Mouse (Mus musculus): ENCODE results near the gene Lrfn3.
A peak's percentile ranks its signal among the peaks of the same experiment; 100 is the strongest.

Gene Lrfn3

GRCm38 (mm10) chr7:30362652-30363343 lies at the start of gene Lrfn3:
Gene Lrfn3 (minus strand): TSS chr7:30362772.
- no peak for DNase-seq

DNA sequence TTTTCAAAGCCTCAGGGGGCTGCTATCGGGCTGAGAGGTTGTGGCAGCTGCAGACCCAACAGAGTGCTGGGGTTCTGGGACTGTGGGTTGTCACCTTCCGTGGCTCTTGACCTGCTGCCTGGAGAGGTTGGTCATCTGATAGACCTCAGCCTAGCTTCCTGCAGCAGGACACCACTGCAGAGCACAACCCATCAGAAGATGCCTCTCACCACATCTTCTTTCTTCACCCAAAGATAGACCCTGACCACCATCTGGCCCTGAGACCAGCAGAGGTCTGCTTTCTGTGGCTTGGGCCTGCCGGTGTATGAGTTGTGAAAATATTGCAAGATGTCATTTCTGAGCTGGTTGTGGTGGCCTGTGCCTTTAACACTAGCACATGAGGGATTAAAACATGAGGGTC lies 48.5 kb upstream of the Lrfn3 start:
- DNase-seq = no peak

DNA sequence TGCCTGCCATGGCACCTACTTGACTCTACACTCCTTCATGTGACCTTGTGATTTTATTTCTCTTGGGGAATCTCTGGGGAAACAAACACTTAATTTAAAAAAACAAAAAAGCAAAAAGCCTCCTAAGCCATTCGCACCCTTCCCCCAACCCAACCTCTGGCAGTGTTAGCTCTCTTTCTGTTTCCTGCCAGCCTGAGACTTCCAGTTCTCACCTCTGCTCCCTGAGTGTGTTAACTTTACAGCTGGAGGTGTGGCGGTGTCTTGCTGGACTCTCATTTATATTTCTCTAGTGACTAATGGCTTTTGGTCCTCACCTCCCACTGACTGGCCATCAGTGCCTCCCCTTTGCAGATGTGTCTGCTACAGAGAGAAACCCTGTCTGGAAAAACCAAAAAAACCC lies 47.2 kb upstream of the Lrfn3 start:
- DNase-seq = no peak

GRCm38 (mm10) chr7:30408639-30409038 lies 46.1 kb upstream of the Lrfn3 start:
- DNase-seq = no peak

DNA sequence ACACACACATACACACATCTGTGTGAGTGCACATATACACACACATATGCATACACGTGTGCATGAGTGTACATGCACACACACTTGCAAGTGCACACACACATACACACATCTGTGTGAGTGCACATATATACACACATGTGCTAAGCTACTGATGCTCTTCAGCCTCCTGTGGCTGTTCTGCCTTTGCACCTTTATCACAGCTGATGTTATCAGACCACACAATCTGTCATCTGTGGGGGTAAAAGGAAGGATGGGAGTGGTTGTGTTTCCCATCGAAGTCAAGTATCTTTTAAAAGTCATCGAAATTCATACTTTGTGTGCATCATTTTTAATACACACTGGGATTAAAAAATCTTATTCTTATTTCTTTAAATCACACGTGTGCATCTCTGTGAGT lies 39.8 kb upstream of the Lrfn3 start:
- DNase-seq = no peak

DNA sequence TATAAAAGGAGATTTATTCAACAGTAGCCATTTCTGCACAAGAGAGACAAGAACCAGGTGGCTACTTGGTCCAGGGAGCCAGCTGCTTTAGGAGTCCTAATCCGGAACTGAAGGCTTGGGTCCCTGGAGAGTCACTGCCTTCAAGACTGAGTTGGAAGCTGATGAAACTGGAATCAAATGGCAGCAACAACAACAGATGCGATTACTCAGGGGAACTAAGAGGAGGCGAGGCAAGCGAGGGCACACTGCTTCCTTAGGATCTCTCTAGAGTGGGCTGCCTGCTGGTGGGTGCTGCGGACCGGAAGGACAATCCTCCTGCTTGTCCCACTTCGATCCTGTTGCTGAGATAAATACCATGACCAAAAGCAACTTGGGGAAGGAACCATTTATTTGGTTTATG lies 37.1 kb upstream of the Lrfn3 start:
- no peak for DNase-seq

DNA sequence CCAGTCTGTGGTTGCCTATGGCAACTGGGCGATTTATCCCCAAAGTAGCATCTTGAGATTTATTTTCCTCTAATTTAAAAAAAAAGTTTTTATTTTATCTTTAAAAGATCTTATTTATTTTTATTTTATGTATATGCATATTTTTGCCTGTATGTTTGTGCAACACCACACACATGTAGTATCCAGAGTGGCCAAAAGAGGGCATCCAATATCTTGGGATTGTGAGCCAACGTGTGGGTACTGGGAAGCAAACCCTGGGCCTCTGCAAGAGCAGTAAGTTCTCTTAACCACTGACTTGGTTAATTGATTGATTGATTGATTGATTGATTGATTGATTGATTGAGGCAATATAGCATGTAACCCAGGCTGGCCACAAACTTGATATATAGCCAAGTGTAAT lies 32.3 kb upstream of the Lrfn3 start:
- no peak for DNase-seq

- DNase-seq = peak in 1 of 2 experiments; percentile 21
Observed at GRCm38 (mm10) chr7:30394379-30394778, 31.8 kb upstream of the Lrfn3 start.

- no peak for DNase-seq
Observed at GRCm38 (mm10) chr7:30393631-30394030, 31.1 kb upstream of the Lrfn3 start.

GRCm38 (mm10) chr7:30392746-30393520 lies 30.4 kb upstream of the Lrfn3 start:
- no peak for DNase-seq

DNA sequence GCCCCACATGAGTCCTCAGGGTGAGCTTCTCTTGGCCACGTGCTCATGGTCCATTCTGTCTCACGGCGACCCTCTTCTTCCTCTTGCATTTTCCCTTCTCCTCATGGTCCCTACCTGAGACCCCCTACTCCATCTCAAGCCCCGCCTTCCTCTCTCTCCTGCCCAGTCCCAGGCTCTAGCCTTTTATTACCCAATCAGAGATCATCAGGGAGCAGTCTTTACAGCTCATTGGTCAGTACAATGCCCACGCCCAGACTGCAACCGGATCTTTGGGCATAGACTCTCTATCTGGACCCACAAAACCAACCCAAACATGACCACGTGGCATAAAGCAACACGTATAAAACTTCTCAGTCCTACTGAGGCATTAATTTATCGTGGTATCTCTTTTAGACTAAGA lies 21.5 kb upstream of the Lrfn3 start:
- no peak for DNase-seq

DNA sequence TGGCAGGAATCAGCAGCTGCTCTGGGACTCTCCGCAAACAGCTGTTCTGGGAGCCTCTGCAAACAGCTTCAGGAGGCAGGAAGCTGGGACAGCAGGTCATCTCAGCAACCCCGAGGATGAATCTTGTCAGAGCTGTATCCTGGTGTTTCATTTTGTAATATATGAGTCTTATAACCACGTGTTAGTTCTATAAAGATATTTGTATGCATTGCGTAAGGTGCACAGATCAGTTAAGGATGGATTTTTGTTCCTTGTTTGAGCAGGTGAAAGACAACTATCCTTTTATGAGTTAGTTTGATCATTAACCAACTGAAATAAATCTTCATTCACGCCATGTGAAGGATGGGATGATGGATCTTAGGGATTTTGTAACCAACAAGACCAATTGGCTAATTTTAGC lies 17.5 kb upstream of the Lrfn3 start:
- DNase-seq = no peak

- DNase-seq = peak; percentile 95
Observed at GRCm38 (mm10) chr7:30373501-30373962, 11.0 kb upstream of the Lrfn3 start.

DNA sequence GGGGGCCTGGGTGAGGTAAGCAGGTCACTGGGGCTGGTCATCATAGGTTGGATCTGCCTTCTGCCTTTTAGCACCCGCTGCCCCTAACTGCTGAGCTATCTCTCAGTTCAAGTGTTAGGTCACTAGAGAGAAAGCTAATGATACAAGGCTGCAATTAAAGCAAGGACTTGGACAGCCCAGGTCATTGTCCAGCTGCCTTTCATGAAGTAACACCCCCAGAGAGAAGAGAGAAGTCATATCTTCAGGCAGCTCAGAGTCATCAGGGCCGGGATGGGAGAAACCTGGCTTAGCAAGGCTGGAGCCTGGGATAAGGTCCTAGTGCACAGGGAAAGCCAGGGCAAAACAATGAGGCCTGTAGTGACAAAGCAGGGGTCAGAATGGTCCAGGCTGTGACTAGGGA lies 4.9 kb upstream of the Lrfn3 start:
- DNase-seq = no peak

GRCm38 (mm10) chr7:30363344-30363738 lies 769 bp upstream of the Lrfn3 start:
- no peak for DNase-seq

- no peak for DNase-seq
Observed at GRCm38 (mm10) chr7:30360028-30360427, 2.5 kb downstream of the Lrfn3 start.

DNA sequence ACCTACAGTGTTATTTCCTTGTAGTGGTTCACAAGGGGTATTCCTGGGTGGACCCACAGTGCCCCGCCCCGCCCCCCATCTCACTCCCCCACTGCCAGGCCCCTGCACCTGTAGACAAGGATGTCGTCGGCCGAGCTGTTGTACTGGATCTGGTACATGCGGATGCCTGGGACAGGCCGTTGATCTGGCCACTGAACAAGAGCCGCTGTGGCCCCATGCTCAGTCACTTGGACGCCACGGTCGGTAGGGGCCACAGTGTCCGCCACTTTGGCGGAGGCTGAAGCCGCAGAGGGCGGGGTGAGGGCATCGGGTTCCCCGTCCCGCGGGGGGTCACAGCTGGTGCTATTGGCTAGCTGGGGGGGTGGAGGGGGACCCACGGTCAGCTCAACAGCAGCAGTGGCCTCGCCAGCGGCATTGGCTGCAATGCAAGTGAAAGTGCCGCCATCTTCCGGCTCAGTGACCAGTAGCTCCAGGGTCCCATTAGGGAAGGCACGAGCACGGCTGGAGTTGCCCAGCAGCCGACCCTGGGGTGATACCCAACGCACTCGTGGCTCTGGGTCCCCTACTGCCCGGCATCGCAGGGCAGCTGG lies 3.2 kb downstream of the Lrfn3 start:
- DNase-seq = peak in 1 of 2 experiments; percentile 39

GRCm38 (mm10) chr7:30358378-30359186 lies 4.0 kb downstream of the Lrfn3 start:
- DNase-seq = peak in 1 of 2 experiments; percentile 48

DNA sequence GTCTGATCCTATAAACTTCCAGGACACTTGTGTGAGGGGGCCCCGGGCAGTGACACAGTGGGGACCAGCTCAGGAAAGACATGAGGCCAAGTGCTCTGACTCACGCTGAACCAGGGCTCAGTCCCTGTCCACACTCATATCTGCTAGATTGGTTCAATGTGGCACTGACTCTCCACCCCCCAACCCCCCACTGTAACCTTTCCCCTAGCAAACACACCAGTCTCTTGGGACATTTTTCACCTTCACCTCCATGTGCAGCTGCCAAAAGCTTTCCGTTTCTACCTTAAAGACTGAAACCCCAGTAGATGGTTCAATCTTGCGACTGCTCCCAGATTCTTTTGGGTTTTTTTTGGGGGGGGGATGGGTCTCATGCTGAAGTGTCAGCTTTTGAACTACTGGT lies 8.5 kb downstream of the Lrfn3 start:
- DNase-seq = no peak

DNA sequence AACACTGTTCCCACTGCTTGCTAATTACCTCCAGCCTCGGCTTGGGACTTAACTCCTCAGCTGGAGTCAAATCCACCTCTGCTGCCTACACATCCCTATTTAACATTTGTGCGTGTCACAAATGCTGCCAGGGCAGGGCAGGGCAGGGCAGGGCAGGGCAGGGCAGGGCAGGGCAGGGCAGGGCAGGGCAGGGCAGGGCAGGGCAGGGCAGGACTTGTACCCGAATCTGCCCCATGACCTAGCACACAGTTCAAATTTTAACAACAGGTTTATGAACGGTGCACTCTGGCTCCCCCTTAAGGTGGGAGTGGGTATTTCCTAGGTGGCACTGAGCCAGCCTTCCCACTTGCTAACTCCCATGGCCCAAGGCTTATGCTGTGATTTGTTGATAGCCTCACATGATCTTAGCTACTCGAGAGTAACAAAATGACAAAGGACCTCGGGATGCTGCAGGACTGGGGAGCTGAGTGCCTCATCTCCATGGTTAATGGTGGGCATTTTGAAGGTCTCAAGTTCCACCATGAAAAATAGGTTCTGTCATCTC lies 9.2 kb downstream of the Lrfn3 start:
- DNase-seq = peak; percentile 67 to 85

GRCm38 (mm10) chr7:30347828-30348227 lies 14.7 kb downstream of the Lrfn3 start:
- peak; percentile 41 to 62 for DNase-seq

- DNase-seq = peak; percentile 43 to 70
Observed at GRCm38 (mm10) chr7:30346635-30347379, 15.8 kb downstream of the Lrfn3 start.

Data from kidney, adult 8-10 months (tissue).